ENCODE assay signal across 10 mouse cellular contexts in genomic region chr11:109210772-109211171, GRCm38 (mm10).
DNase-seq lines count a peak whose midpoint lies in the region; ATAC-seq and TF ChIP-seq lines count a peak whose summit lies in the region.
"Had no signal": no experiment of that assay in that cellular context is flagged by ENCODE, and none has a peak within 500 bp of the region (broad histone marks: within the 10 kb centered on the region; RNA-seq: fewer than 3 reads in every experiment).

No protein-coding gene starts in this region.

- no peaks in the 10 kb centered on the region; the same call in 1 of the 2 replicates for H3K4me1 ChIP-seq in hindbrain, embryonic 11.5 days (replicated peaks; ENCODE audit: control insufficient read depth, insufficient read depth, low read length)
- H3K4me1 ChIP-seq in hindbrain, embryonic 12.5 days: peaks cover 23% of the 10 kb centered on the region
- peaks cover 27% of the 10 kb centered on the region for H3K4me1 ChIP-seq in embryonic facial prominence, embryonic 10.5 days
- no peaks in the 10 kb centered on the region for H3K4me1 ChIP-seq in lung, postnatal 0 days (ENCODE audit: insufficient read depth, low read depth, low read length)
- peaks cover 28% of the 10 kb centered on the region for H3K4me1 ChIP-seq in neural tube, embryonic 13.5 days (replicated peaks)

- DNase-seq in hindbrain, embryonic 11.5 days (ENCODE audit: low spot score): peak; percentile 43
- peak; percentile 26 for DNase-seq in embryonic facial prominence, embryonic 10.5 days (ENCODE audit: low spot score)
- peak; percentile 25 for DNase-seq in lung, postnatal 0 days (ENCODE audit: low spot score)
- DNase-seq in gastrocnemius, adult 8-10 months (ENCODE audit: low spot score in 2 of 2): no peak
- DNase-seq in frontal cortex, adult 2 months (ENCODE audit: extremely low spot score in 1 of 2, low spot score in 1 of 2): no peak
- DNase-seq: cerebellum, adult 11 months; heart, adult 2 months had no signal

- H3K36me3 ChIP-seq in hindbrain, embryonic 11.5 days (ENCODE audit: control insufficient read depth, insufficient read depth, low read length): no peaks in the 10 kb centered on the region
- H3K36me3 ChIP-seq in hindbrain, embryonic 12.5 days: no peaks in the 10 kb centered on the region
- H3K36me3 ChIP-seq in embryonic facial prominence, embryonic 10.5 days (replicated peaks): no peaks in the 10 kb centered on the region
- no peaks in the 10 kb centered on the region for H3K36me3 ChIP-seq in lung, postnatal 0 days (ENCODE audit: insufficient read depth, low read length)
- no peaks in the 10 kb centered on the region for H3K36me3 ChIP-seq in neural tube, embryonic 13.5 days

- TF ChIP-seq CTCF in lung, postnatal 0 days (IDR thresholded peaks at IDR 0.05): no peak

- H3K9me3 ChIP-seq in hindbrain, embryonic 11.5 days (ENCODE audit: control insufficient read depth, low read length): no peaks in the 10 kb centered on the region
- H3K9me3 ChIP-seq in hindbrain, embryonic 12.5 days (replicated peaks): no peaks in the 10 kb centered on the region
- H3K9me3 ChIP-seq in embryonic facial prominence, embryonic 10.5 days: no peaks in the 10 kb centered on the region
- H3K9me3 ChIP-seq in lung, postnatal 0 days (ENCODE audit: low read length): no peaks in the 10 kb centered on the region
- no peaks in the 10 kb centered on the region for H3K9me3 ChIP-seq in neural tube, embryonic 13.5 days

- peak overlapping the region; percentile 19; the same call in 1 of the 2 replicates for H3K27ac ChIP-seq in hindbrain, embryonic 11.5 days (ENCODE audit: low read depth, low read length)
- no peak overlapping the region for H3K27ac ChIP-seq in hindbrain, embryonic 12.5 days
- H3K27ac ChIP-seq in embryonic facial prominence, embryonic 10.5 days (replicated peaks): no peak overlapping the region
- no peak overlapping the region for H3K27ac ChIP-seq in lung, postnatal 0 days (ENCODE audit: low read length)
- H3K27ac ChIP-seq in neural tube, embryonic 13.5 days (replicated peaks): no peak overlapping the region
- H3K27ac ChIP-seq: heart, adult 2 months had no signal

- H3K4me3 ChIP-seq in hindbrain, embryonic 11.5 days (ENCODE audit: low read depth, low read length): no peak overlapping the region
- no peak overlapping the region for H3K4me3 ChIP-seq in hindbrain, embryonic 12.5 days
- H3K4me3 ChIP-seq in embryonic facial prominence, embryonic 10.5 days: no peak overlapping the region
- no peak overlapping the region for H3K4me3 ChIP-seq in lung, postnatal 0 days (ENCODE audit: low read depth, low read length)
- no peak overlapping the region for H3K4me3 ChIP-seq in neural tube, embryonic 13.5 days
- H3K4me3 ChIP-seq: heart, adult 2 months had no signal

- 17% methylated on average over 11 of the region's 11 CpGs for WGBS in hindbrain, embryonic 11.5 days
- WGBS in hindbrain, embryonic 12.5 days: 10% methylated on average over 11 of the region's 11 CpGs
- 33% methylated on average over 11 of the region's 11 CpGs for whole genome bisulfite sequencing in embryonic facial prominence, embryonic 10.5 days
- WGBS in lung, postnatal 0 days: 30% methylated on average over 11 of the region's 11 CpGs
- 7% methylated on average over 11 of the region's 11 CpGs for WGBS in neural tube, embryonic 13.5 days

- TF ChIP-seq EP300 in lung, postnatal 0 days (IDR thresholded peaks at IDR 0.05): no peak

- H3K9ac ChIP-seq in hindbrain, embryonic 11.5 days (ENCODE audit: low read depth, low read length): no peak overlapping the region
- no peak overlapping the region for H3K9ac ChIP-seq in hindbrain, embryonic 12.5 days
- no peak overlapping the region for H3K9ac ChIP-seq in lung, postnatal 0 days (replicated peaks; ENCODE audit: low read depth)
- H3K9ac ChIP-seq in neural tube, embryonic 13.5 days: no peak overlapping the region

- ATAC-seq in hindbrain, embryonic 11.5 days (ENCODE audit: low FRiP score): 0 out of 2 replicates have a peak, but pooled peaks have one; percentile 11
- no peak for ATAC-seq in hindbrain, embryonic 12.5 days (ENCODE audit: low FRiP score)
- ATAC-seq in lung, postnatal 0 days: peak; percentile 26; the same call in 1 of the 2 replicates
- ATAC-seq in neural tube, embryonic 13.5 days (ENCODE audit: low read depth): peak; percentile 53; the same call in 1 of the 2 replicates
- ATAC-seq in monocyte, adult 5-6 weeks (replicated peaks; ENCODE audit: insufficient number of reproducible peaks, low FRiP score, low TSS enrichment, poor library complexity, severe bottlenecking): no peak

- no peak overlapping the region for H3K4me2 ChIP-seq in hindbrain, embryonic 11.5 days (replicated peaks; ENCODE audit: low read depth, low read length)
- no peak overlapping the region; the same call in 1 of the 2 replicates for H3K4me2 ChIP-seq in hindbrain, embryonic 12.5 days (replicated peaks)
- H3K4me2 ChIP-seq in lung, postnatal 0 days (replicated peaks; ENCODE audit: low read depth, low read length): no peak overlapping the region
- H3K4me2 ChIP-seq in neural tube, embryonic 13.5 days: 0 out of 2 replicates have a peak overlapping the region, but pooled peaks have one; percentile 14

- no peaks in the 10 kb centered on the region for H3K27me3 ChIP-seq in hindbrain, embryonic 11.5 days (ENCODE audit: control insufficient read depth, insufficient read depth, low read length)
- H3K27me3 ChIP-seq in hindbrain, embryonic 12.5 days: no peaks in the 10 kb centered on the region; the same call in 1 of the 2 replicates
- H3K27me3 ChIP-seq in embryonic facial prominence, embryonic 10.5 days (replicated peaks; ENCODE audit: low read depth, poor library complexity, severe bottlenecking): peaks cover 17% of the 10 kb centered on the region; the same call in 1 of the 2 replicates
- no peaks in the 10 kb centered on the region for H3K27me3 ChIP-seq in lung, postnatal 0 days (replicated peaks; ENCODE audit: insufficient read depth, low read length)
- no peaks in the 10 kb centered on the region for H3K27me3 ChIP-seq in neural tube, embryonic 13.5 days

Comparison
In these comparisons a context has a peak if more than half of its experiments do, and no peak if none do; other contexts are left out.
1. ATAC-seq: peak in hindbrain, embryonic 11.5 days (single experiment), lung, postnatal 0 days (single experiment) and neural tube, embryonic 13.5 days (single experiment); none in hindbrain, embryonic 12.5 days (single experiment) and monocyte, adult 5-6 weeks (single experiment).
2. DNase-seq: peak in hindbrain, embryonic 11.5 days (single experiment), embryonic facial prominence, embryonic 10.5 days (single experiment) and lung, postnatal 0 days (single experiment); none in gastrocnemius, adult 8-10 months (0 of 2) and frontal cortex, adult 2 months (0 of 2).